Mouse (Mus musculus) megakaryocyte, adult 5-6 weeks (primary cell): Measurements from ENCODE around the gene Ptprd. TPM values are rescaled to one million over a fixed set of nuclear protein-coding genes. Genes with fewer than 3 reads are reported as not detected.

ENCODE experiments used
- ATAC-seq: 2 replicates; pipeline ENCODE4 v1.8.0; 2016; ENCODE audit warnings: mild to moderate bottlenecking, inconsistent platforms; ENCODE audit not compliant: poor library complexity, severe bottlenecking
- total RNA-seq, 2 experiments: library from RNA; stranded (forward) in 1 of 2; stranded (reverse) in 1 of 2; fragments of 153-499, 151-499 nt in 1 of 2; fragments of 221-1000, 200-1000 nt in 1 of 2; gene quantifications; 2 replicates each; pipeline versions ENCODE4 v1.2.3 to v1.2.4; 2015 to 2017

The Ptprd gene
- total RNA-seq, 2 experiments from 2014 or later: 0.04 to 0.29 TPM

DNA sequence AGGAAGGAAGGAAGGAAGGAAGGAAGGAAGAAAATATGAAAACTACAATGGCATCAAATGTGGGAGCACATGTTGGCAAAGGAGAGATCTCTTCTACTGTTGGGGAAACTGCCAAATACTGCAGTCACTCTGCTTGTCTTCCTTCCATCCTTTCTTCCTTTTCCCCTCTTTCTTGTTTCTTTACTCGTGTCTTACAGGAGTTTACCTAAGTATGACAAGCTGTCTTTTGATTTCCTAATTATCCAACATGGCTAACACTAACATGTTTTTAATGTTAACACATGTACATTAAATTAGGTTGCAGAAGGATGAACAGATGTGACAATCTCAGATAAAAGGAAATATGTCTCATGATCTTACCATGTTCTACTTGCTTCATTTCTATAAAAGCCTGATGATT lies 625.5 kb downstream of the Ptprd start:
- no peak for ATAC-seq

DNA sequence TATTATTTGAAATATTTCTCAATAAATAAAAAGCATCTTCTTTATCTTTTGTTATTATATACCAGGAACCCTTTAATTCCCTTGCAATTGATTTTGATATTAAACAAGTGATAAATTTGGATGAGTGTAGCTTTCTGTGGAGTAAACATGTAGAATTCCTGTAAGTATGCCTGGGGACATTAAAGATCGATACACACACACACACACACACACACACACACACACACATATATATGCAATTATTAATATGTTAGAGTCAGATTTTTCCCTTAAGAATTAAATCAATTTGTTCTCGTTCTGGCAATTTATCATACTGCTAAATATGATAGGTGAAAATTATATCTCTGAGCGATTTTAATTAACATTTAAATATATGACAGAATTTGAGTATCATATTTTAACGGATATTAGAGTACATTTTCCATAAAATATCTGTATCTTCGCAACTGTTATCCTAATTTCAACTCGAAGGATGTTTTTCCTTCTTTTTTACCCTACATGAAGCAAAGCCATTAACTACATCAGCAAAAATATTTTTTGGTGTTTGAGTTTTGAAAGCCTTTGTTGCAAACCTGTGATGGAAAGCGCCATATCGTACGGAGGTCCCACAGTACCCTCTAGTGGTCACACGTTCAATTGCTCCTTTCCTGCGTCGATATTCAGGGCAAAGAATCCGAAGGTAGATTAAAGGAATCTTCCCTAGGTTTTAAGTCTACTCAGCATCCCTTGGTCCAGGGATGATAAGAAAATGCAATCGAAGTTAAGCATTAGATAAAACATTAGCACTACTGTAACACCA lies 653.2 kb downstream of the Ptprd start:
- ATAC-seq: no peak

DNA sequence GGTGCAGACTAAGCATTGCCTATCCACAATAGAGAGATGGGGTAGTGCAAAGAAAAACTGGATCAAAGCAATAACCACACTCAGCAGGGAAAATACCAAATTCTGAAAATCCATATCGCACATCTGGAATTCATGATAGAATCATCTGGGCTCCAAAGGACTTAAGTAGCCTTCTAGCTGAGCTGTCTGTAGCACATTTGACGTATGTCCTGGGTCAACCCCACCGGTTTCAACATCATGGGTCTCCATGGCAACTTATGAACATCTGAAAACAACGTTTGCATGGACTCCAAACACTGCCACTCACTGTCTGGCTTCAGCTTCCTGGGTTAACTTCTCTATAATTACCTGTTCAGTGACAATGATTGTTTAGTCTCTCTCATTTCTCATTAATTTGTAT lies 655.9 kb downstream of the Ptprd start:
- ATAC-seq: no peak

GRCm38 (mm10) chr4:77537843-77538242 lies 673.9 kb downstream of the Ptprd start:
- ATAC-seq: no peak

GRCm38 (mm10) chr4:77537336-77537735 lies 674.4 kb downstream of the Ptprd start:
- no peak for ATAC-seq

DNA sequence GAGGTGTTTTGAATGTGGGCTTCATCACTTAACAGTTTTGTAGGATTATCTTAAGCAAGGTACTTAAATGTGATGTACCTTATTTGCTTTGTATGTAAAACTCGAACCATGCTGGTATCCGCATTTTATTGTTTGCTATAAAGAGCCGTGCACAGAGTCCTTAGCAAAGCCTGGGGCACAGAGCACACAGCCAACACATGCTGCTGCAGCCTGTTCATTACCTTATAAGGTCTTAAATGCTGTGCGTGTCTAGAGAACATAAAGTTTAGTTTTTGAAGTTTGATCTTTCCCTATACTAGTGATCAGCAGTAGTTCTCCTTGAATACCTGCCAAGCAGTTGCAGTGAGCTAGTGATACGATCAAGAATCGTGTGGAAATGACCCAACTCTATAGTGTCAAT lies 676.2 kb downstream of the Ptprd start:
- no peak for ATAC-seq

GRCm38 (mm10) chr4:77534553-77534952 lies 677.2 kb downstream of the Ptprd start:
- no peak for ATAC-seq

DNA sequence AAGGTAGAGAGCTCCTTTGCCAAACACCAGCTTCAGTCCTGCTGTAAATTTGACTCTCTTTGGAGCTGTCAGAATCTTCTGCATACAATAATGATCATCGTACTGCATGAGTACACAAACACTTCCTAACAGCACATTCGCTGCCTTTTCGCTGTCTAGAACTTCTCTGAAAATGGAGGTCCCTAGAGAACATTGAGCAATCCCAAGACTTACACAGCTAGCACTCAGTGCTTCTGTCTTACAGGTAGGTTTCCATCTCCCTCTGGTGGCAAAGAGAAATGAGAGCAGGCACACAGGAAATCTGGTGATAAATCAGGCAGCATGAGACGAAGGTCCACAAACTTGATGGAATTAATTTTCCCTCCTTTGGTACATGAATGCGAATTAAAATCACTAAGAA lies 692.6 kb downstream of the Ptprd start:
- ATAC-seq: no peak

- no peak for ATAC-seq
These were observed 697.7 kb downstream of the Ptprd start for GRCm38 (mm10) chr4:77513914-77514628.

DNA sequence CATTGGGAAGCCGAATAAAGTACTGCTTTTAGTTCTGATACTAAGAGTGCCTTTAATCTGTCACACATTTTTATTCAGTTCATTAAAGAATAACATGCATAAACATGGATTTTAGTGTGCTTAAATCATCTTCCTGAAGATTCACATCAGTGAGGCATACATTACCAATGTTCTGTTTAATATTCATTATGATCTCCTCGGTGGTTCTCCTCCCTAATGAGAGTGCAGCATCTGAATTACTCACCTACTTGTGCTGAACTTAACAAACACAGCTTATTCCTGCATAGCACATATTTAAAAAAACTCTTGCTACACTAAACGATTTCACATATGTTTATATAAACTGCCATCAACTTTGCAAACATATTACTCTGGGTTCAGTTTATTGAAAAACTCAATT lies 698.7 kb downstream of the Ptprd start:
- ATAC-seq: no peak

GRCm38 (mm10) chr4:77454049-77454448 lies 757.7 kb downstream of the Ptprd start:
- no peak for ATAC-seq

DNA sequence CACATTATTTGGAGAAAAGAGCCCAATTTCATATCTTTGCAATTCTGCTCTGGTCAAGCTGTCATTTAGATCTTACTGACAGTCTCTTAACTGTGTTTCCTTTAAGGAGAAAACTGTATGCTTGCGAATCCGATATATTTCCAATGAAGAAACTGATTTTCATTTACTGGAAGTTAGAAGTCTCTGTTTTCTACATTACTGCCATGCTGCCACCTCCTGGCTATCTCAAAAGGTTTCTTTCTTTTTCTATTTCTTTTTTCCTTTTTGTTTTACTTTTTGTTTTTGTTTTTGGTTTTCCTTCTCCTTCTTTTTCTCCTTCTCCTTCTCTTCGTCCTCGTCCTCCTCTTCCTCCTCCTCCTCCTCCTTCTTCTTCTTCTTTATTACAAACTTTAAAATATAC lies 812.6 kb downstream of the Ptprd start:
- no peak for ATAC-seq

DNA sequence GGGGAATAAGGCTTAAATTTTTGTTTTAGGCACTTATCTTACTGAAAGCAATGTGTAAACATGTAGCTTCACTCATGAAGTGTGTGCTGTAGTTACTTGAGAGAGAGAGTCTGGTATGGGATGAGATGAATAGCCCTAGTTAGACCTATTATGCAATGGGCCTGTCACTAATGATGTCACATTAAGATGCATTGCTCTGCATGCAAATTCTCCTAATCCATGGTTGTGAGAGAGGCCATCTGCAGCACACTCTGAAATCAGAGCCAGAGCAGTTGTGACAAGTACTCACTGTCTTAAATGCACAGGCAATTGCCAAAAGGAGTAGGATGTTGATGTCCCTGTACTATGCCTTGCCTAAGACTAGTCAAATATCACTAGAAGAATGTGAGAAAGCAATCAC lies 850.0 kb downstream of the Ptprd start:
- ATAC-seq: no peak

GRCm38 (mm10) chr4:77327198-77327597 lies 884.6 kb downstream of the Ptprd start:
- ATAC-seq: no peak

DNA sequence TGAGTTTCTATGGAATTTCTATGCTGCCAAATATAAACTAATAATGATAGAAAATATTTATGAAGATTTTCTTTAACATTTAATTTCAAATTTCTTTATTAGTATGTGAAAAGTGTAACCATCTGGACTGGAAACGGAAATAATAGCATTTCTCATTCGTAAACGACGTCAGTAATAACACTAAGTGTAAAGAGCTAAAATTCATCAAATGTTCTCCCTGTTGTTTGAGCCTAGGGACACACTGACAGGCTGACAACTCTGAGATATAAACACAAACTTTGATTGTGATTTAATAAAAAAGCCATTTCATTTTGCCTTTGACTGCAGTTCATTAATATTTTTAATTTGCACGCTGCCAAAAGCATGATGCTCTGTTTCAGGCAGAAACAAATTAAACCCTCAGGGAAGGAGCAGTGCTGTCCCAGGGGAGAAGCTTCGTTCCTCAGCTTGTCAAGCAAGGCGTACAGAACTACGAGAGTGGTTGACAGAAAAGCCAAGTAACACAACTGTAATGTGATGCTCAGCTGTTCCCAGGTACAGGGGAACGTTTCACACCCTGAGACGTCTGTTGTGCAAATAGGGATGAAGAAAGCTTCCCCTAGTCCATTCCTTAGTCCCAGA lies 894.6 kb downstream of the Ptprd start:
- ATAC-seq: no peak

GRCm38 (mm10) chr4:77316644-77317043 lies 895.1 kb downstream of the Ptprd start:
- no peak for ATAC-seq

GRCm38 (mm10) chr4:77310127-77310788 lies 901.5 kb downstream of the Ptprd start:
- no peak for ATAC-seq

GRCm38 (mm10) chr4:77283423-77283822 lies 928.3 kb downstream of the Ptprd start:
- ATAC-seq: no peak

DNA sequence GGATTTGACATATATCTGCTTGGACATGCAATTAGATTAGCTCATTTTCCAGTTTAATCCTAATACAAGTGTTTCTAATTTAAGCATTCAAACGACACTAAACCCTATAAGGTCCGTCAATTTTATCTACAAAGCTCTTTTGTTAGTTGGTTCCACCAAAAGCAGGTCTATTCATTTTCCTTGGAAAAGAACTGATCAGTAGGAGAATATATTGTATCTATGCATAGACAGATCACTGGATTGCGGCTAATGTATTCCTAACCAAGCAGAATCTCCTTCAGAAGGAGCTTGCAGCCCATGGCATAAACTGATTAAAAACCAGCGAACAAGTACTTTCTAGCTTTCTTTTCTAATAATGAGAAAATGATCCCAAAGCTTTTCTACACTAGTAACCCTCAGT lies 933.8 kb downstream of the Ptprd start:
- no peak for ATAC-seq

DNA sequence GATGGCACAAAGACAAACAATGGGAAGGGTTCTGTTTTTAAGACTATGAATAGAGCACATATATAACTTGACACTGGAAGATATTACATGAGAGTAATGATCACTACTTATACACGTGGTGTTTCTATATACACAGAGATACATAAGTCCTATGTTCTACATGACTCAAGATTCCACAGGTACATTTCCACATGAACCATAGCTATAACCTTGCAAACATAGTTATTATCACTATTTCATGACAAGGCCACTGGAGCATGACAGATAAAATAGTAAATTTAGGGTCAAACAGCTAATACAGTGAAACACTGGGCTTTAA lies 951.8 kb downstream of the Ptprd start:
- ATAC-seq: no peak

DNA sequence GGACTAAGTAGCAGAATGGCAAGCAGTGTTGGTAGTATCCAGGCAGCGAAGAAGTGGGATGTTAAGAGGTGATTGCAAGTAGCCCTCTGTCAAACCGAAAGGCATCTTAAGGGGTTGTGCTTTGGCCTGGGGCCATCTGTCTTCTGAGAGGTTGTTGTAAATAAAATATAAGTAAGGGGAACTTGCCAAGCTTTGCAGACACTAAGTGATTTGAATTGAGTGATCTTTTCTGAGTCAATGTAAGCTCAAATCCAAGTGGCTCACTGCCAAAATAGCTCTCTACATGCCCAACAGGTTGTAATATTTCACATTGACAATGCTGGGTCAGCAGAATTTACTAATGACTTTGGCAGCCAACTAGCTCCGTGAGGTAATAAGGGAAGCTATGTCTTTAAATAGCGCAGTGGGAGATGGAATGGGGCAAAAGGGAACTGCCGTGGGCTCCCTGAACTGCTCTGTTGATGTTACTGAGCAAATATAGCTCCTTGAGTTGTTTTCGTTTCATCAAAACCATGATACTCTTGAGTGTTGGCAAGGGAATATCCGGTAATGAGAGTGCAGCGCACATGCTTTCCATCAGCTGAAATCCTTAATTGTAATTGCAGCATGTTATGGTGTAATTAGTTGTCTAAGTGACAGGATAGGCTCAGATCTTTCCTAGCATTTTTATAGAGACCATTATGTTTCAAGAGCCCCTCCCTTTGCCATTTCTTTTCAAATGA lies 952.4 kb downstream of the Ptprd start:
- no peak for ATAC-seq
